Mouse (Mus musculus) gastrocnemius, adult 2 months (tissue): ENCODE measurements around the gene Ets2. TPM values are rescaled to one million over a fixed set of nuclear protein-coding genes. Genes with fewer than 3 reads are reported as not detected.
A peak's percentile ranks its signal among the peaks of the same experiment; 100 is the strongest.
"Not testable (repeated sequence)": the region's sequence is repeated elsewhere in the genome, so short reads cannot be mapped to it uniquely, and the experiment has no call there.

ENCODE experiments used
- DNase-seq: peaks from one replicate; pipeline ENCODE4 v3.0.0; 2022
- H3K27ac ChIP-seq: fragments of 200-600 bp; 2 replicates; pipeline ENCODE4 v1.8.1; 2022; ENCODE audit warnings: mild to moderate bottlenecking
- H3K4me3 ChIP-seq: fragments of 200-600 bp; 2 replicates; pipeline ENCODE4 v1.8.1; 2022; ENCODE audit warnings: mild to moderate bottlenecking, moderate library complexity
- CTCF ChIP-seq: fragments of 200-600 bp; IDR thresholded peaks from 2 replicates; pipeline ENCODE4 v1.8.1; 2022; ENCODE audit warnings: antibody characterized with exemption, mild to moderate bottlenecking, moderate library complexity
- intact Hi-C: fragments of 180-260 bp; cut with DNase I; formaldehyde crosslinking; loops from one replicate; pipeline ENCODE4 v1.15.1; 2025
- total RNA-seq, 2 experiments: library from RNA; stranded (reverse); gene quantifications; 2 replicates each; pipeline ENCODE4 v1.2.3; 2021

The Ets2 gene
- total RNA-seq, 2 experiments from 2014 or later = 22.7 to 41.9 TPM

- intact Hi-C loops = loop anchor here (1.0 to 5.0 kb wide), 3 partner anchors 39 to 124 kb away; no protein-coding TSS in a partner anchor
- peak; percentile 63 for DNase-seq
- H3K4me3 ChIP-seq = peak overlapping the region; percentile 85
- no peak for TF ChIP-seq CTCF
- H3K27ac ChIP-seq = peak overlapping the region; percentile 100
These were observed 979 bp downstream of the Ets2 start for GRCm38 (mm10) chr16:95702562-95703545.

GRCm38 (mm10) chr16:95703958-95704357 lies 2.1 kb downstream of the Ets2 start:
- Histone ChIP-seq H3K4me3 (peak overlapping the region; percentile 85), H3K27ac (peak overlapping the region; percentile 100)
- DNase-seq = no peak
- intact Hi-C loops = loop anchor here (5.0 kb wide), 2 partner anchors 38 to 123 kb away; no protein-coding TSS in a partner anchor
- no peak for TF ChIP-seq CTCF

GRCm38 (mm10) chr16:95704662-95705330 lies 2.9 kb downstream of the Ets2 start:
- no peak for DNase-seq
- Histone ChIP-seq H3K4me3 (peak overlapping the region; percentile 85), H3K27ac (peak overlapping the region; percentile 100)
- intact Hi-C loops = loop anchor here (5.0 kb wide), 2 partner anchors 38 to 123 kb away; no protein-coding TSS in a partner anchor
- no peak for TF ChIP-seq CTCF

DNA sequence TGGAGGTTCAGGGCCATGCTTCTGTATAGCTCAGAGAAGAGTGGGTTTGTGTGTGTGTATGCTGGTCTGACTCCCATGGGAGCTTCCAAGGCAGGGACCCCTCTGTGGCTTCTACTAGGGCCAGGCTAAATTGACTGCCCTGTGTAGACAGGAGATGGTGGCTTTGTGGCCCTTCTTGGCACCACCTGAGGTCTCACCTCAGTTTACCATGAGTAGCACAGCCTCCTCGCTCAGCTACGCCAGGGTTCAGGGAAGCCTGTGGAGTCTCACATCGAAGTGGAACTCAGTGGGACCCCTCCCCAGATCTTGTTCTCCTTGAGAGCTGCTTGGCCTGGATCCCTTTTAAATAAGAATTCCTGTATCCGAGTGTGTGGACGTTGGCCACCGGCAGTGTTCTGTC lies 3.9 kb downstream of the Ets2 start:
- Histone ChIP-seq H3K27ac (peak overlapping the region; percentile 100), H3K4me3 (peak overlapping the region; percentile 85)
- DNase-seq = no peak
- no peak for TF ChIP-seq CTCF
- intact Hi-C loops = no loop called here

- peak overlapping the region; percentile 61 for H3K4me3 ChIP-seq
These were observed 6.5 kb downstream of the Ets2 start for GRCm38 (mm10) chr16:95708211-95709004.

GRCm38 (mm10) chr16:95709175-95709574 lies 7.3 kb downstream of the Ets2 start:
- intact Hi-C loops = no loop called here
- Histone ChIP-seq H3K4me3 (peak overlapping the region; percentile 61), H3K27ac (peak overlapping the region; percentile 62)

More at GRCm38 (mm10) chr16:95708211-95709004, 6.5 kb downstream of the Ets2 start:
- no peak for DNase-seq
- peak overlapping the region; percentile 62 for H3K27ac ChIP-seq
- intact Hi-C loops = no loop called here
- TF ChIP-seq CTCF = no peak

GRCm38 (mm10) chr16:95710129-95710528 lies 8.3 kb downstream of the Ets2 start:
- intact Hi-C loops = no loop called here
- no peak for DNase-seq
- Histone ChIP-seq H3K27ac (no peak overlapping the region), H3K4me3 (no peak overlapping the region)
- TF ChIP-seq CTCF = no peak

More at GRCm38 (mm10) chr16:95709175-95709574, 7.3 kb downstream of the Ets2 start:
- TF ChIP-seq CTCF = no peak
- DNase-seq = no peak

- intact Hi-C loops = no loop called here
- TF ChIP-seq CTCF = no peak
- H3K27ac ChIP-seq = no peak overlapping the region
- no peak for DNase-seq
- no peak overlapping the region for H3K4me3 ChIP-seq
These were observed 10.2 kb downstream of the Ets2 start for GRCm38 (mm10) chr16:95712121-95712520.

DNA sequence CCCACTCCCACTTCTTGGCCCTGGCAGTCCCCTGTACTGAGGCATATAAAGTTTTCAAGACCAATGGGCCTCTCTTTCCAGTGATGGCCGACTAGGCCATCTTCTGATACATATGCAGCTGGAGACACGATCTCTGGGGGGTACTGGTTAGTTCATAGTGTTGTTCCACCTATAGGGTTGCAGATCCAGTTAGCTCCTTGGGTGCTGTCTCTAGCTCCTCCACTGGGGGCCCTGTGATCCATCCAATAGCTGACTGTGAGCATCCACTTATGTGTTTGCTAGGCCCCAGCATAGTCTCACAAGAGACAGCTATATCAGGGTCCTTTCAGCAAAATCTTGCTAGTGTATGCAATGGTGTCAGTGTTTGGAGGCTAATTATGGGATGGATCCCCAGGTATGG lies 11.2 kb downstream of the Ets2 start:
- H3K4me3 ChIP-seq, DNase-seq, H3K27ac ChIP-seq, intact Hi-C loops: not testable (repeated sequence)

- DNase-seq = peak; percentile 66
- Histone ChIP-seq H3K4me3 (no peak overlapping the region), H3K27ac (peak overlapping the region; percentile 20; the same call in 1 of the 2 replicates)
- intact Hi-C loops = no loop called here
- TF ChIP-seq CTCF = no peak
These were observed 13.2 kb downstream of the Ets2 start for GRCm38 (mm10) chr16:95715026-95715425.

GRCm38 (mm10) chr16:95716061-95716706 lies 14.3 kb downstream of the Ets2 start:
- intact Hi-C loops = no loop called here
- Histone ChIP-seq H3K27ac (no peak overlapping the region), H3K4me3 (no peak overlapping the region)
- DNase-seq = no peak
- no peak for TF ChIP-seq CTCF

- no peak for TF ChIP-seq CTCF
- intact Hi-C loops = no loop called here
These were observed 15.8 kb downstream of the Ets2 start for GRCm38 (mm10) chr16:95717631-95718030.

More at GRCm38 (mm10) chr16:95717631-95718030, 15.8 kb downstream of the Ets2 start:
- DNase-seq = no peak
- Histone ChIP-seq H3K27ac (no peak overlapping the region), H3K4me3 (no peak overlapping the region)
